Mouse (Mus musculus): ENCODE measurements around the gene Hsd17b1. TPM values are rescaled to one million over a fixed set of nuclear protein-coding genes. Genes with fewer than 3 reads are reported as not detected.

Gene Hsd17b1
- total and polyA plus RNA-seq, 2 experiments from 2014 or later = 0.71 TPM; not detected in 1

DNA sequence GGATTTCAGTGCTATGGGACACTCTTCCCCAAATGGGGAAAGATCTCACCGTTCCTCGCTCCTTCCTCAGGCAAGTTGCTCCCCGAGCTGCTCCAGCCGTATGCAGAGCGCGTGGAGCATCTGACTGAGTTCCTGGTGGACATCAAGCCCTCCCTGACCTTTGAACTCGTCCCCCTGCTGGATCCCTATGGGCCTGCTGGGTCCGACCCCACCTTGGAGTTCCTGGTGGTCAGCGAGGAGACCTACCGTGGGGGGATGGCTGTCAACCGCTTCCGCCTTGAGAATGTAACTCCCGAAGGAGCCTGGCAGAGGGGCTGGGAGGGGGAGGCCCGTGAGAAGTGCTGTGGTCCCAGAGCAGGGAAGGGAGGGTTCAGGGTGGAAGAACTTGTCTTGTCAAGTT is 6.0 kb downstream of the Hsd17b1 start:
- ATAC-seq = no peak
- DNase-seq = no peak
- Histone ChIP-seq H3K27me3 (ENCODE audit: insufficient read depth, low read length) (peaks cover 21% of the 10 kb centered on the region), H3K9me3 (ENCODE audit: low read length) (no peaks in the 10 kb centered on the region), H3K4me3 (ENCODE audit: low read depth, low read length) (no peak overlapping the region), H3K9ac (no peak overlapping the region), H3K27ac (ENCODE audit: low read depth, low read length) (no peak overlapping the region), H3K36me3 (ENCODE audit: insufficient read depth) (peaks cover 22% of the 10 kb centered on the region; the same call in 1 of the 2 replicates), H3K4me1 (ENCODE audit: insufficient read depth) (peaks cover 12% of the 10 kb centered on the region), H3K4me2 (ENCODE audit: low read depth) (no peak overlapping the region)
- 89% methylated on average over 14 of the region's 14 CpGs for WGBS
- no peak for TF ChIP-seq CTCF (IDR thresholded peaks at IDR 0.05; ENCODE audit: low read depth)

DNA sequence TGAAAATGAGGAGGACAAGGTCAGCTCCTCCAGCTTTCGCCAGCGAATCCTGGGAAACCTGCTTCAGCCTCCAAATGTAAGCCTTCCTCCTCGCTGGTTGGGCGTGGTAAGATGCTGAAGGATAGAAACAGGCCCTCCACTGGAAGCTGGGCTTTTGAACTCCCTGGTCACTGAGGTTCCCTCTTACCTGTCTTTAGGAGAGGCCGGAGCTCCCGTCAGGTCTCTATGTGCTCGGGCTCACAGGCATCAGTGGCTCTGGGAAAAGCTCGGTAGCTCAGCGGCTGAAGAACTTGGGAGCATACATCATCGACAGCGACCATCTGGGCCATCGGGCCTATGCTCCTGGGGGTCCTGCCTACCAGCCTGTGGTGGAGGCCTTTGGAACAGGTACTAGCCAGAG is 6.6 kb downstream of the Hsd17b1 start:
- H3K27me3 ChIP-seq (ENCODE audit: insufficient read depth, low read length) = peaks cover 15% of the 10 kb centered on the region
- no peaks in the 10 kb centered on the region for H3K9me3 ChIP-seq (ENCODE audit: low read length)
- WGBS = 93% methylated on average over 12 of the region's 12 CpGs
- H3K4me1 ChIP-seq (ENCODE audit: insufficient read depth) = peaks cover 12% of the 10 kb centered on the region
- no peak overlapping the region for H3K4me2 ChIP-seq (ENCODE audit: low read depth)
- H3K27ac ChIP-seq (ENCODE audit: low read depth, low read length) = no peak overlapping the region
- H3K4me3 ChIP-seq (ENCODE audit: low read depth, low read length) = no peak overlapping the region
- TF ChIP-seq CTCF (IDR thresholded peaks at IDR 0.05; ENCODE audit: low read depth) = no peak
- H3K36me3 ChIP-seq (ENCODE audit: insufficient read depth) = peaks cover 28% of the 10 kb centered on the region
- no peak overlapping the region for H3K9ac ChIP-seq
- ATAC-seq (no peak), DNase-seq (no peak)

DNA sequence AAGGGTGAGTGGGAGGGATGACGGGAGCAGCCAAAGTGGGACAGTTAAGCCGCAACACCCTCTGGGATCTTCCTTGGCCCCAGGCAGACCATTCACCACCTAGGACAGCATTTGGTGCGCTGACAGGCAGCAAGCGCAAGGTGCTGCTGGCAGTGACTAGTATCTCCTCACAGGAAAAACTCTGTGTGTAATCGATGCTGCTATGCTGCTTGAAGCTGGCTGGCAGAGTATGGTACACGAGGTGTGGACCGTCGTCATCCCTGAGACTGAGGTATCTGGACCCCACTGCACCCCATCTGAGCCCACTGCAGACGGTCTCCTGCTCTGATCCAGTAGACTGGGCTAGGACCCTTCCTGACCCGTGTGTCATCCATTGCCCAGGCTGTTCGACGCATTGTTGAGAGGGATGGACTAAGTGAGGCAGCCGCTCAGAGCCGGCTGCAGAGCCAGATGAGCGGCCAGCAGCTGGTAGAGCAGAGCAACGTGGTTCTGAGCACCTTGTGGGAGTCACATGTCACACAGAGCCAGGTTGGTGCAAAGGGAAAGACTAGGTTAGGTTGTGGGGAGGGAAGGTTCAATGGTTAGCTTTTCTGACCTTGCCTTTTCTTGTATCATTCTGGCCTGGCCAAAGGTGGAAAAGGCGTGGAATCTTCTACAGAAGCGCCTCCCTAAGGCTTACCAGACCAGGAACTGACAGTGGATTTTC is 7.6 kb downstream of the Hsd17b1 start:
- Histone ChIP-seq H3K4me3 (ENCODE audit: low read depth, low read length) (no peak overlapping the region), H3K27ac (ENCODE audit: low read depth, low read length) (no peak overlapping the region), H3K4me2 (ENCODE audit: low read depth) (no peak overlapping the region), H3K9ac (0 out of 2 replicates have a peak overlapping the region, but pooled peaks have one; percentile 81), H3K36me3 (ENCODE audit: insufficient read depth) (peaks cover 38% of the 10 kb centered on the region), H3K9me3 (ENCODE audit: low read length) (no peaks in the 10 kb centered on the region), H3K27me3 (ENCODE audit: insufficient read depth, low read length) (peaks cover 6% of the 10 kb centered on the region), H3K4me1 (ENCODE audit: insufficient read depth) (peaks cover 12% of the 10 kb centered on the region)
- DNase-seq (no peak), ATAC-seq (no peak)
- no peak for TF ChIP-seq CTCF (IDR thresholded peaks at IDR 0.05; ENCODE audit: low read depth)
- WGBS = 94% methylated on average over 18 of the region's 18 CpGs

DNA sequence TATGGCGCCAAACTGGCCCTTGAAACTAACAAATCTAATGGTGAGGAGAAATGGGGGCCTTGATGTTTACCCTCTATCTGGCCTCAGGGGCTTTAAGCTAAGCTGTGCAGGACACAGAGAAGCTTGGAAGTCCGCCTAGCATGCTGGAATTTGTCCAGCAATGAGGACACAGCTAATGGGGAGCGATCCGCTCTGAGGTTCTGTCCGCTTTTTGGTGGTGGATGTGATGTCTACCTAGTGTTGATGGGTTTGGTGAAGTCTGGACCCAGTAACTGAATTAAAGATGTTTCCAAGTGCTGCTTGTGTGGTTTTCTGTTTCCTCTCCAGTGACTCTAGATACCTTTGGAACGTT is 8.1 kb downstream of the Hsd17b1 start:
- Histone ChIP-seq H3K36me3 (ENCODE audit: insufficient read depth) (peaks cover 43% of the 10 kb centered on the region), H3K27me3 (ENCODE audit: insufficient read depth, low read length) (peaks cover under 1% of the 10 kb centered on the region; the same call in 1 of the 2 replicates), H3K4me2 (ENCODE audit: low read depth) (peak overlapping the region; percentile 94; the same call in 1 of the 2 replicates), H3K9ac (peak overlapping the region; percentile 81; the same call in 1 of the 2 replicates), H3K9me3 (ENCODE audit: low read length) (no peaks in the 10 kb centered on the region), H3K4me3 (ENCODE audit: low read depth, low read length) (no peak overlapping the region; the same call in 1 of the 2 replicates), H3K4me1 (ENCODE audit: insufficient read depth) (peaks cover 12% of the 10 kb centered on the region), H3K27ac (ENCODE audit: low read depth, low read length) (peak overlapping the region; percentile 86; the same call in 1 of the 2 replicates)
- no peak for TF ChIP-seq CTCF (IDR thresholded peaks at IDR 0.05; ENCODE audit: low read depth)
- DNase-seq (no peak), ATAC-seq (no peak)
- 73% methylated on average over 6 of the region's 6 CpGs for WGBS

DNA sequence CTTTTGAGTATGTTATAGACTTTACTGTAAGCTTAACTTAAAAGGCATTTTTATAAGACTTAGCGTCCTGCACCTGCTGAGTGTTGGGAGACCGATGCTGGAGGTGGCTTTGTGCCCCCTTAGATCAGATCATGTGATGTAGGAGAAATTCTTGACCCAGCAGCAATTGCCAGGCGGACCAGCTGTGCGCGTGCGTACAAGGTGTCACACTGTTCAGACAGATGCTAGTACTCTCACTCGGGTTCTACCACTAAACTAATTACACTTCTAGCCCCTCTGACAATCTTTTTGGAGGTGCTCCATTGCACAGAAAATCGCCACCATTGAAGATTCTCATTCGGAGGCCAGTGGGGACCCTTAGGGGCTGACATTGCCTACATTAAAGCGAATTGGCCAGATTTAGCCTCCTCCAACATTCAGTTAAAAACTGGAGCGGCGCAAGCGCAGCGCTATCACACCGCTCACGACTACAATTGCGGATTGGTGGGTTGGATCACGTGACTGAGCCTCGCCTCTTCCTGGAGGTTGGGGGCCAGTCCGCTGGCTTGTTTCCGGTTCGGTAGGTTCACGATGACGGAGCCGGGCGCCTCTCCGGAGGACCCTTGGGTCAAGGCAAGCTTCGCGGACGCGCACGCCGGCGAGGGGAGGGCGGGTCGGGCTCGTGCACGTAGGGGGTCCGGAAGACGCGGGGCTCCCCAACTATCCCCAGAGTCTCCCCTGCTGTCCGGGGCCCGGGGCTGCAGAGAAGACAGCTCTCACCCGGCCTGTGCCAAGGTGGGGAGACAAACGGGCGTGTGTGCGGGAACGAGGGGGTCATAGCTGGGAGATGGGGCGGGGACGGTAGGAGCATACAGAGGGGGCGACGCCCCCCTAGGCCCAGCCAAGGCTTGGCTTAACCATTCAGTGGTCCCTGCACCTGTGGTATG is 8.8 kb downstream of the Hsd17b1 start, which contains the start of gene Mlx:
Gene Mlx, plus strand, starts transcription at position 522 of the 926 bp plus-strand sequence.
- no peaks in the 10 kb centered on the region for H3K27me3 ChIP-seq (ENCODE audit: insufficient read depth, low read length)
- DNase-seq = peak; percentile 96
- peak within 1 kb of the TSS; percentile 81 for H3K9ac ChIP-seq
- 0 out of 2 replicates have a peak, but pooled peaks have one; percentile 2 for TF ChIP-seq CTCF (IDR thresholded peaks at IDR 0.05; ENCODE audit: low read depth)
- 2% methylated on average over 52 of the region's 52 CpGs for WGBS
- H3K27ac ChIP-seq (ENCODE audit: low read depth, low read length) = peak within 1 kb of the TSS; percentile 86
- peaks cover 50% of the 10 kb centered on the region for H3K36me3 ChIP-seq (ENCODE audit: insufficient read depth)
- peak within 1 kb of the TSS; percentile 94 for H3K4me2 ChIP-seq (ENCODE audit: low read depth)
- H3K4me1 ChIP-seq (ENCODE audit: insufficient read depth) = peaks cover 12% of the 10 kb centered on the region
- peak within 1 kb of the TSS; percentile 75 for H3K4me3 ChIP-seq (ENCODE audit: low read depth, low read length)
- no peaks in the 10 kb centered on the region for H3K9me3 ChIP-seq (ENCODE audit: low read length)
- ATAC-seq = peak; percentile 83

DNA sequence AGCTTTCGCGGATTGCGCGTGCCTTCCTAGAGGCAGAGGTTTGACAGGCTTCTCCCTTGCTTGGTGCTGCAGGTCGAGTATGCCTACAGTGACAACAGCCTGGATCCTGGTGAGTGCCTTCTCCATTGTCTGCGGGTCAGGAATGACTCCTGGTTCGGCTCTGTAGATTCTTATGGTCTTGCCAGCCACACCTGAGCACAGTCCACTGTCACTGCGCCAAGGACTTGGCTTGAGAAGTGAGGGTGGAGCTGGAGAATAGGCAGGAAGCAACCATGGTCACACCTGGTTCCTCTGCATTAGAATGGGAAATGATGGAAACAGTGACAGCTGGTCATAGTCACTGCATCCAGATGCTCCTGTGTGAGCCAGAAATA is 9.5 kb downstream of the Hsd17b1 start:
- Histone ChIP-seq H3K9ac (peak overlapping the region; percentile 81), H3K4me3 (ENCODE audit: low read depth, low read length) (peak overlapping the region; percentile 75), H3K27me3 (ENCODE audit: insufficient read depth, low read length) (no peaks in the 10 kb centered on the region), H3K9me3 (ENCODE audit: low read length) (no peaks in the 10 kb centered on the region), H3K36me3 (ENCODE audit: insufficient read depth) (peaks cover 57% of the 10 kb centered on the region), H3K4me1 (ENCODE audit: insufficient read depth) (peaks cover 12% of the 10 kb centered on the region), H3K4me2 (ENCODE audit: low read depth) (peak overlapping the region; percentile 94), H3K27ac (ENCODE audit: low read depth, low read length) (peak overlapping the region; percentile 86)
- TF ChIP-seq CTCF (IDR thresholded peaks at IDR 0.05; ENCODE audit: low read depth) = no peak
- ATAC-seq (no peak), DNase-seq (no peak)
- WGBS = 11% methylated on average over 8 of the region's 8 CpGs

All from forebrain, postnatal 0 days (tissue).